Mouse (Mus musculus): ENCODE results near the gene Usp54.

Gene Usp54

GRCm38 (mm10) chr14:20640644-20641437 is at the start of gene Usp54:
Gene Usp54 (minus strand): TSS chr14:20641063.
- peak; percentile 99 for DNase-seq

GRCm38 (mm10) chr14:20689009-20689408 is 48.1 kb upstream of the Usp54 start:
- DNase-seq: no peak

- no peak for DNase-seq
Measured at GRCm38 (mm10) chr14:20686576-20686975, 45.7 kb upstream of the Usp54 start.

GRCm38 (mm10) chr14:20682498-20682897 is 41.6 kb upstream of the Usp54 start:
- DNase-seq: no peak

GRCm38 (mm10) chr14:20681742-20682141 is 40.9 kb upstream of the Usp54 start:
- no peak for DNase-seq

- DNase-seq: no peak
Measured at GRCm38 (mm10) chr14:20677906-20678305, 37.0 kb upstream of the Usp54 start.

- DNase-seq: peak; percentile 100
Measured at GRCm38 (mm10) chr14:20674064-20674833, 33.4 kb upstream of the Usp54 start, which contains the start of gene Sec24c. Gene Sec24c (plus strand): TSS chr14:20674308.

GRCm38 (mm10) chr14:20673735-20674063 is 32.8 kb upstream of the Usp54 start:
- no peak for DNase-seq

GRCm38 (mm10) chr14:20672990-20673389 is 32.1 kb upstream of the Usp54 start:
- DNase-seq: no peak

- no peak for DNase-seq
Measured at GRCm38 (mm10) chr14:20668154-20668810, 27.4 kb upstream of the Usp54 start, which contains the start of gene Synpo2l. Gene Synpo2l (minus strand): TSS chr14:20668354.

GRCm38 (mm10) chr14:20667469-20667868 is 26.6 kb upstream of the Usp54 start:
- DNase-seq: no peak

- no peak for DNase-seq
Measured at GRCm38 (mm10) chr14:20664436-20664835, 23.6 kb upstream of the Usp54 start.

GRCm38 (mm10) chr14:20663601-20664000 is 22.7 kb upstream of the Usp54 start:
- no peak for DNase-seq

- no peak for DNase-seq
Measured at GRCm38 (mm10) chr14:20662740-20663139, 21.9 kb upstream of the Usp54 start.

- DNase-seq: peak; percentile 47
Measured at GRCm38 (mm10) chr14:20661661-20662331, 20.9 kb upstream of the Usp54 start.

GRCm38 (mm10) chr14:20660827-20661660 is 20.2 kb upstream of the Usp54 start:
- DNase-seq: peak; percentile 99

- no peak for DNase-seq
Measured at GRCm38 (mm10) chr14:20659687-20660086, 18.8 kb upstream of the Usp54 start.

GRCm38 (mm10) chr14:20658902-20659301 is 18.0 kb upstream of the Usp54 start:
- no peak for DNase-seq

- DNase-seq: peak; percentile 68
Measured at GRCm38 (mm10) chr14:20658326-20658725, 17.5 kb upstream of the Usp54 start.

GRCm38 (mm10) chr14:20656361-20656760 is 15.5 kb upstream of the Usp54 start, which contains the start of gene Myoz1:
Gene Myoz1 (minus strand): TSS chr14:20656540.
- DNase-seq: no peak

GRCm38 (mm10) chr14:20655731-20656130 is 14.9 kb upstream of the Usp54 start:
- no peak for DNase-seq
